Mouse (Mus musculus) right cerebral cortex, postnatal 14 days (tissue): ENCODE data around the gene Eloa.
"Not testable (repeated sequence)": the region's sequence is repeated elsewhere in the genome, so short reads cannot be mapped to it uniquely, and the experiment has no call there.

Experiments
- DNase-seq: peaks from one replicate; pipeline ENCODE4 v3.0.0; 2022

The Eloa gene

GRCm38 (mm10) chr4:136021549-136022047 lies at the start of gene Eloa:
TSS of gene Eloa (minus strand) at chr4:136021763.
- peak; percentile 99 for DNase-seq

GRCm38 (mm10) chr4:136071178-136071714 lies 49.7 kb upstream of the Eloa start:
- peak; percentile 71 for DNase-seq

- DNase-seq, result no peak
Measured at GRCm38 (mm10) chr4:136070592-136070991, 49.0 kb upstream of the Eloa start.

- DNase-seq, result peak; percentile 79
Measured at GRCm38 (mm10) chr4:136069954-136070353, 48.4 kb upstream of the Eloa start.

GRCm38 (mm10) chr4:136069313-136069712 lies 47.8 kb upstream of the Eloa start:
- DNase-seq, result no peak

- no peak for DNase-seq
Measured at GRCm38 (mm10) chr4:136063143-136063542, 41.6 kb upstream of the Eloa start.

- DNase-seq, result not testable (repeated sequence)
Measured at GRCm38 (mm10) chr4:136059800-136060488, 38.4 kb upstream of the Eloa start.

GRCm38 (mm10) chr4:136057916-136058315 lies 36.4 kb upstream of the Eloa start:
- no peak for DNase-seq

GRCm38 (mm10) chr4:136056030-136056429 lies 34.5 kb upstream of the Eloa start:
- DNase-seq, result no peak

GRCm38 (mm10) chr4:136053843-136054242 lies 32.3 kb upstream of the Eloa start:
- DNase-seq, result no peak

GRCm38 (mm10) chr4:136053247-136053596 lies 31.7 kb upstream of the Eloa start, which contains the start of gene Rpl11:
TSS of gene Rpl11 (minus strand) at chr4:136053428.
- peak; percentile 87 for DNase-seq

- peak; percentile 47 for DNase-seq
Measured at GRCm38 (mm10) chr4:136052534-136053246, 31.1 kb upstream of the Eloa start.

GRCm38 (mm10) chr4:136052060-136052459 lies 30.5 kb upstream of the Eloa start:
- DNase-seq, result no peak

- DNase-seq, result no peak
Measured at GRCm38 (mm10) chr4:136050226-136050625, 28.7 kb upstream of the Eloa start.

GRCm38 (mm10) chr4:136048291-136049032 lies 26.9 kb upstream of the Eloa start:
- no peak for DNase-seq

GRCm38 (mm10) chr4:136047626-136048025 lies 26.1 kb upstream of the Eloa start:
- no peak for DNase-seq

GRCm38 (mm10) chr4:136046888-136047287 lies 25.3 kb upstream of the Eloa start:
- DNase-seq, result no peak

GRCm38 (mm10) chr4:136045091-136045490 lies 23.5 kb upstream of the Eloa start:
- no peak for DNase-seq

GRCm38 (mm10) chr4:136043784-136044400 lies 22.3 kb upstream of the Eloa start:
- no peak for DNase-seq

- no peak for DNase-seq
Measured at GRCm38 (mm10) chr4:136035078-136035477, 13.5 kb upstream of the Eloa start.

GRCm38 (mm10) chr4:136033231-136033630 lies 11.7 kb upstream of the Eloa start:
- no peak for DNase-seq
